Mouse (Mus musculus) adrenal gland, postnatal 0 days (tissue): ENCODE data around the gene Saysd1. TPM values are rescaled to one million over a fixed set of nuclear protein-coding genes. Genes with fewer than 3 reads are reported as not detected.

Experiments
- polyA plus RNA-seq: library from polyadenylated mRNA; unstranded; fragments of >200 nt; fragmentation: Nextera tagmentation; extraction: Ambion mirVana; gene quantifications from 2 replicates; pipeline ENCODE4 v1.2.1, GENCODE M21; 2015

Saysd1 gene
- 21.0 and 25.3 TPM in 2 replicates for polyA plus RNA-seq

GRCm38 (mm10) chr14:20138484-20139355 lies at the start of gene Saysd1:
Gene Saysd1, minus strand, starts transcription at chr14:20138534.

GRCm38 (mm10) chr14:20181466-20181921 lies 43.2 kb upstream of the Saysd1 start, which contains the start of gene Kcnk5:
Gene Kcnk5, minus strand, starts transcription at chr14:20181809.

Other genes with a start within 250 kb of the Saysd1 start
- gene Gng2, start 160.9 kb downstream of the Saysd1 start, polyA plus RNA-seq: 39.3 and 76.8 TPM in 2 replicates
- gene Kcnk5, start 43.3 kb upstream of the Saysd1 start, polyA plus RNA-seq: 3.2 and 4.5 TPM in 2 replicates
- gene Kcnk16, start 130.7 kb upstream of the Saysd1 start, polyA plus RNA-seq: 0.15 TPM in 1 of 2 replicates, not detected in the other
- gene Nudt13, start 156.2 kb upstream of the Saysd1 start, polyA plus RNA-seq: 14.6 and 25.8 TPM in 2 replicates
- gene Ecd, start 209.6 kb upstream of the Saysd1 start, polyA plus RNA-seq: 22.5 and 33.4 TPM in 2 replicates
- gene Fam149b, start 209.6 kb upstream of the Saysd1 start, polyA plus RNA-seq: 19.8 and 19.9 TPM in 2 replicates